Mouse (Mus musculus) neutrophil, adult 5-6 weeks (primary cell): Measurements from ENCODE around the gene Dcaf17. TPM values are rescaled to one million over a fixed set of nuclear protein-coding genes. Genes with fewer than 3 reads are reported as not detected.

Experiments used
- total RNA-seq: library from RNA; stranded (forward); fragments of 200-1000 nt; gene quantifications from 2 replicates; pipeline ENCODE4 v1.2.3, GENCODE M21; 2017

The Dcaf17 gene
- total RNA-seq, 1 experiment from 2014 or later: 22.5 TPM

Other genes starting within 250 kb of the Dcaf17 start
- 76.6 and 79.8 TPM in 2 replicates for gene Tlk1, start 229.6 kb upstream of the Dcaf17 start, total RNA-seq
- gene Mettl8, start 255 bp downstream of the Dcaf17 start, total RNA-seq: 10.5 and 12.3 TPM in 2 replicates
- 0.12 and 0.25 TPM in 2 replicates for gene Cybrd1, start 62.6 kb downstream of the Dcaf17 start, total RNA-seq
- gene Dync1i2, start 156.4 kb downstream of the Dcaf17 start, total RNA-seq: 117 and 118 TPM in 2 replicates